In the genomic region with DNA sequence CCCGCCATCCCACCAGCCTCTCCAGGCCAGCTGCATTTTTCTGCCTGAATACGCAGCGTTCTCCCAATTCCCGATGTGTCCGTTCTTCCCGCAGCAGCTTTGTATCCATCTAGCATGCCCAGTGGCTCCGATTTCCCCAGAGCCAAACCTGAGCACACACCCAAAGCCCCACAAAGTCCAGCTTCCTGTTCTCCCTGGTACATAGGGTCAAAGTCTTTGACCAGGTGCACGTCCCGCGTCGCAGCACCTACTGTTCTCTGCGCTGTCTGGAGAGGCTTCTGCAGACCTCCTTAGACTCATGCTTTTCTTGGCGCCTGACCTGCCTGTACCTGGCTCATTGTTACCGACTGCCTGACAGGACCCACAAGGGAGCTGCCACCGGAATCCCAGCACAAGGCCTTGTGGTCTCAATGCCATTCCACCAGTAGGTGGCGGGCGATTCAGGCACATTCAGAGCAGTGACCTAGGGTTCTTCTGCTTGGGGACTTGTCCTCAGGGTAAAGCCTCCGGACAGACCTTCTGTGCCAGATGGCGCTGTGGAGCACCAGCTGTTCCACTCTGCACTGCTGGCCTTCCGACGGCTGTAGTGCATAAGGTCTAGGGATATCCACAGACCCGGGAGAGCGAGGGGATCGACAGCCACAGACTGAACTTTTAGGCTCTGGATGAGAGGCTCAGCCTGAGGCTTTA, we compare ENCODE assay signal across 8 mouse cellular contexts. TPM values are rescaled to one million over a fixed set of nuclear protein-coding genes. Genes with fewer than 3 reads are reported as not detected.
DNase-seq lines count a peak whose midpoint lies in the region; ATAC-seq and TF ChIP-seq lines count a peak whose summit lies in the region.

No protein-coding gene starts in this region.

- 0 out of 2 replicates have a peak, but pooled peaks cover 4% of the 10 kb centered on the region for H3K4me1 ChIP-seq in embryonic facial prominence, embryonic 11.5 days (ENCODE audit: control insufficient read depth, insufficient read depth, low read length)
- H3K4me1 ChIP-seq in limb, embryonic 10.5 days = peaks cover 30% of the 10 kb centered on the region
- H3K4me1 ChIP-seq in midbrain, embryonic 13.5 days (replicated peaks) = peaks cover 14% of the 10 kb centered on the region
- H3K4me1 ChIP-seq in small intestine, adult 2 months (ENCODE audit: control insufficient read depth, insufficient read depth, insufficient read length, low read length) = peaks cover 26% of the 10 kb centered on the region

- H3K36me3 ChIP-seq in embryonic facial prominence, embryonic 11.5 days (replicated peaks; ENCODE audit: control insufficient read depth, insufficient read depth, low read depth, low read length) = no peaks in the 10 kb centered on the region
- H3K36me3 ChIP-seq in limb, embryonic 10.5 days = peaks cover 11% of the 10 kb centered on the region; the same call in 1 of the 2 replicates
- peaks cover 15% of the 10 kb centered on the region for H3K36me3 ChIP-seq in midbrain, embryonic 13.5 days
- peaks cover 14% of the 10 kb centered on the region; the same call in 1 of the 2 replicates for H3K36me3 ChIP-seq in small intestine, adult 2 months (ENCODE audit: control insufficient read depth, insufficient read depth, low read length)

- no peaks in the 10 kb centered on the region for H3K9me3 ChIP-seq in embryonic facial prominence, embryonic 11.5 days (replicated peaks; ENCODE audit: control insufficient read depth, low read length)
- no peaks in the 10 kb centered on the region for H3K9me3 ChIP-seq in limb, embryonic 10.5 days (replicated peaks)
- no peaks in the 10 kb centered on the region for H3K9me3 ChIP-seq in midbrain, embryonic 13.5 days

- peak; percentile 98 for TF ChIP-seq CTCF in small intestine, adult 2 months (IDR thresholded peaks at IDR 0.05; ENCODE audit: extremely low read depth, insufficient read length, insufficient replicate concordance, low read depth, low read length)

- peak overlapping the region; percentile 34; the same call in 1 of the 2 replicates for H3K9ac ChIP-seq in embryonic facial prominence, embryonic 11.5 days (replicated peaks; ENCODE audit: low read length)
- H3K9ac ChIP-seq in midbrain, embryonic 13.5 days (replicated peaks) = 0 out of 2 replicates have a peak overlapping the region, but pooled peaks have one; percentile 8

- TF ChIP-seq POLR2A in small intestine, adult 2 months (IDR thresholded peaks at IDR 0.05; ENCODE audit: low read depth, low read length) = peak; percentile 8; the same call in 1 of the 2 replicates

- H3K4me2 ChIP-seq in embryonic facial prominence, embryonic 11.5 days (ENCODE audit: low read depth, low read length) = peak overlapping the region; percentile 2; the same call in 1 of the 2 replicates
- peak overlapping the region; percentile 6; the same call in 1 of the 2 replicates for H3K4me2 ChIP-seq in midbrain, embryonic 13.5 days (replicated peaks)

- peak; percentile 83 for DNase-seq in 3134 (ENCODE audit: extremely low read depth, insufficient read length, low spot score)
- peak; percentile 91 for DNase-seq in adrenal gland, postnatal 25 days
- peak; percentile 94 for DNase-seq in embryonic facial prominence, embryonic 11.5 days (ENCODE audit: low spot score)
- DNase-seq in heart, adult 18-20 months = peak; percentile 95 to 96
- DNase-seq in kidney, adult 18-20 months = peak; percentile 94
- DNase-seq in limb, embryonic 10.5 days (ENCODE audit: low spot score) = peak; percentile 93

- no peaks in the 10 kb centered on the region for H3K27me3 ChIP-seq in embryonic facial prominence, embryonic 11.5 days (ENCODE audit: control insufficient read depth, insufficient read depth, low read length)
- H3K27me3 ChIP-seq in limb, embryonic 10.5 days (ENCODE audit: low read depth, poor library complexity, severe bottlenecking) = peaks cover 27% of the 10 kb centered on the region
- H3K27me3 ChIP-seq in midbrain, embryonic 13.5 days = peaks cover 4% of the 10 kb centered on the region; the same call in 1 of the 2 replicates
- no peaks in the 10 kb centered on the region for H3K27me3 ChIP-seq in small intestine, adult 2 months (ENCODE audit: control insufficient read depth, insufficient read depth, low read length)

- no peak overlapping the region for H3K4me3 ChIP-seq in embryonic facial prominence, embryonic 11.5 days (ENCODE audit: low read depth, low read length)
- H3K4me3 ChIP-seq in limb, embryonic 10.5 days = peak overlapping the region; percentile 21; the same call in 1 of the 2 replicates
- no peak overlapping the region for H3K4me3 ChIP-seq in midbrain, embryonic 13.5 days (replicated peaks)
- H3K4me3 ChIP-seq in small intestine, adult 2 months (ENCODE audit: low read depth, low read length) = peak overlapping the region; percentile 48

- 19% methylated on average over 24 of the region's 24 CpGs for WGBS in embryonic facial prominence, embryonic 11.5 days
- WGBS in limb, embryonic 10.5 days = 17% methylated on average over 24 of the region's 24 CpGs
- 14% methylated on average over 24 of the region's 24 CpGs for WGBS in midbrain, embryonic 13.5 days
- WGBS in small intestine, adult 2 months = 7% methylated on average over 24 of the region's 24 CpGs

- no peak overlapping the region for H3K27ac ChIP-seq in embryonic facial prominence, embryonic 11.5 days (replicated peaks; ENCODE audit: low read depth, low read length)
- 0 out of 2 replicates have a peak overlapping the region, but pooled peaks have one; percentile 31 for H3K27ac ChIP-seq in limb, embryonic 10.5 days
- H3K27ac ChIP-seq in midbrain, embryonic 13.5 days = peak overlapping the region; percentile 35; the same call in 1 of the 2 replicates
- H3K27ac ChIP-seq in small intestine, adult 2 months (ENCODE audit: insufficient read depth, low read depth, low read length) = peak overlapping the region; percentile 80

- ATAC-seq in embryonic facial prominence, embryonic 11.5 days (replicated peaks; ENCODE audit: insufficient number of reproducible peaks, low FRiP score, low TSS enrichment, low read depth) = peak; percentile 88; the same call in 1 of the 2 replicates
- peak; percentile 93 for ATAC-seq in midbrain, embryonic 13.5 days

RNA-seq across cellular contexts. Expression of a gene that starts 27.3 kb away (rescaled TPM):
- 72.3 and 86.1 TPM in 2 replicates for total RNA-seq in adrenal gland, postnatal 25 days (2021)
- 10.7 and 11.1 TPM in 2 replicates for polyA plus RNA-seq in embryonic facial prominence, embryonic 11.5 days (2014; fragmentation: Nextera tagmentation; extraction: Ambion mirVana)
- total RNA-seq in heart, adult 18-20 months (2021) = 100 to 1,000 TPM; 103 to 127 TPM
- polyA plus RNA-seq in limb, embryonic 10.5 days (2016; fragmentation: Nextera tagmentation; extraction: Ambion mirVana) = 18.3 and 19.8 TPM in 2 replicates
- 16.2 and 17.7 TPM in 2 replicates for polyA plus RNA-seq in midbrain, embryonic 13.5 days (2015; fragmentation: Nextera tagmentation; extraction: Ambion mirVana)
- polyA plus RNA-seq in small intestine, adult 2 months (2012; rRNA removed) = 14.7 and 33.2 TPM in 2 replicates

RNA-seq across cellular contexts. Expression of a gene that starts 29.1 kb away (rescaled TPM):
- total RNA-seq in adrenal gland, postnatal 25 days (2021) = 111 and 146 TPM in 2 replicates
- 11.4 and 13.1 TPM in 2 replicates for polyA plus RNA-seq in embryonic facial prominence, embryonic 11.5 days (2014; fragmentation: Nextera tagmentation; extraction: Ambion mirVana)
- 10 to 100 TPM; 67.5 to 73.0 TPM for total RNA-seq in heart, adult 18-20 months (2021)
- polyA plus RNA-seq in limb, embryonic 10.5 days (2016; fragmentation: Nextera tagmentation; extraction: Ambion mirVana) = 13.4 and 16.5 TPM in 2 replicates
- polyA plus RNA-seq in midbrain, embryonic 13.5 days (2015; fragmentation: Nextera tagmentation; extraction: Ambion mirVana) = 21.5 and 23.3 TPM in 2 replicates
- polyA plus RNA-seq in small intestine, adult 2 months (2012; rRNA removed) = 5.6 and 9.4 TPM in 2 replicates

RNA-seq across cellular contexts. Expression of a gene that starts 40.4 kb away (rescaled TPM):
- total RNA-seq in adrenal gland, postnatal 25 days (2021) = 53.8 and 58.7 TPM in 2 replicates
- 194 and 213 TPM in 2 replicates for polyA plus RNA-seq in embryonic facial prominence, embryonic 11.5 days (2014; fragmentation: Nextera tagmentation; extraction: Ambion mirVana)
- 10 to 100 TPM; 36.5 to 37.1 TPM for total RNA-seq in heart, adult 18-20 months (2021)
- polyA plus RNA-seq in limb, embryonic 10.5 days (2016; fragmentation: Nextera tagmentation; extraction: Ambion mirVana) = 256 and 300 TPM in 2 replicates
- 136 and 149 TPM in 2 replicates for polyA plus RNA-seq in midbrain, embryonic 13.5 days (2015; fragmentation: Nextera tagmentation; extraction: Ambion mirVana)
- polyA plus RNA-seq in small intestine, adult 2 months (2012; rRNA removed) = 22.6 and 47.0 TPM in 2 replicates

RNA-seq across cellular contexts. Expression of a gene that starts 40.8 kb away (rescaled TPM):
- 641 and 903 TPM in 2 replicates for total RNA-seq in adrenal gland, postnatal 25 days (2021)
- 144 and 153 TPM in 2 replicates for polyA plus RNA-seq in embryonic facial prominence, embryonic 11.5 days (2014; fragmentation: Nextera tagmentation; extraction: Ambion mirVana)
- 1,000 to 10,000 TPM; 2,055 to 2,104 TPM for total RNA-seq in heart, adult 18-20 months (2021)
- polyA plus RNA-seq in limb, embryonic 10.5 days (2016; fragmentation: Nextera tagmentation; extraction: Ambion mirVana) = 170 and 172 TPM in 2 replicates
- polyA plus RNA-seq in midbrain, embryonic 13.5 days (2015; fragmentation: Nextera tagmentation; extraction: Ambion mirVana) = 220 and 221 TPM in 2 replicates
- 266 and 416 TPM in 2 replicates for polyA plus RNA-seq in small intestine, adult 2 months (2012; rRNA removed)

Comparison
In these comparisons a context has a peak if more than half of its experiments do, and no peak if none do; other contexts are left out.
1. H3K4me3 ChIP-seq: peak in limb, embryonic 10.5 days (single experiment) and small intestine, adult 2 months (single experiment); none in embryonic facial prominence, embryonic 11.5 days (single experiment) and midbrain, embryonic 13.5 days (single experiment).
2. Peak in every context shown above with its lines, with median percentiles within 50 percentile points of each other: DNase-seq.